Mouse (Mus musculus) spleen, postnatal 10 days (tissue): ENCODE data around the gene Tmprss11g.

Source experiments
- DNase-seq, 2 experiments: peaks; one replicate each; pipeline ENCODE4 v3.0.0; 2021 to 2022; ENCODE audit warnings: low spot score in 2 of 2

Gene Tmprss11g

GRCm38 (mm10) chr5:86518500-86518899 lies at the start of gene Tmprss11g:
Gene Tmprss11g (minus strand): TSS chr5:86518600.
- no peak for DNase-seq

- no peak for DNase-seq
Observed at GRCm38 (mm10) chr5:86546693-86547092, 28.3 kb upstream of the Tmprss11g start.

GRCm38 (mm10) chr5:86540601-86541000 lies 22.2 kb upstream of the Tmprss11g start:
- DNase-seq: no peak

- no peak for DNase-seq
Observed at GRCm38 (mm10) chr5:86528725-86529124, 10.3 kb upstream of the Tmprss11g start.

GRCm38 (mm10) chr5:86511538-86511937 lies 6.9 kb downstream of the Tmprss11g start:
- DNase-seq: no peak

GRCm38 (mm10) chr5:86493453-86493852 lies 24.9 kb downstream of the Tmprss11g start:
- no peak for DNase-seq

GRCm38 (mm10) chr5:86482562-86482961 lies 35.8 kb downstream of the Tmprss11g start:
- no peak for DNase-seq

GRCm38 (mm10) chr5:86482031-86482430 lies 36.4 kb downstream of the Tmprss11g start:
- no peak for DNase-seq

GRCm38 (mm10) chr5:86473859-86474258 lies 44.5 kb downstream of the Tmprss11g start:
- no peak for DNase-seq

GRCm38 (mm10) chr5:86468890-86469289 lies 49.5 kb downstream of the Tmprss11g start, which contains the start of gene Tmprss11a:
Gene Tmprss11a (minus strand): TSS chr5:86468990.
- no peak for DNase-seq

- no peak for DNase-seq
Observed at GRCm38 (mm10) chr5:86439306-86439705, 79.1 kb downstream of the Tmprss11g start.

- no peak for DNase-seq
Observed at GRCm38 (mm10) chr5:86438548-86438947, 79.9 kb downstream of the Tmprss11g start.
